8 mouse cellular contexts compared by ENCODE assay signal in genomic region chr11:79019839-79020534, GRCm38 (mm10). TPM values are rescaled to one million over a fixed set of nuclear protein-coding genes. Genes with fewer than 3 reads are reported as not detected.
DNase-seq lines count a peak whose midpoint lies in the region; ATAC-seq and TF ChIP-seq lines count a peak whose summit lies in the region.

No protein-coding gene starts in this region.

- DNase-seq in hindbrain, postnatal 0 days (ENCODE audit: low spot score) = no peak
- peak; percentile 49 for DNase-seq in A20 (ENCODE audit: low read depth, low spot score)
- DNase-seq in Muller cell, postnatal 12 days (ENCODE audit: inconsistent ontology term) = peak; percentile 41
- DNase-seq in heart, adult 8-10 months (ENCODE audit: low spot score) = peak; percentile 50

- H3K4me3 ChIP-seq in hindbrain, postnatal 0 days (ENCODE audit: low read length) = no peak overlapping the region
- no peak overlapping the region for H3K4me3 ChIP-seq in hindbrain, embryonic 12.5 days
- H3K4me3 ChIP-seq in lung, embryonic 16.5 days (ENCODE audit: low read length) = no peak overlapping the region
- no peak overlapping the region for H3K4me3 ChIP-seq in hindbrain, embryonic 16.5 days (ENCODE audit: low read length)

- peak; percentile 63 for TF ChIP-seq CTCF in hindbrain, postnatal 0 days (IDR thresholded peaks at IDR 0.05; ENCODE audit: low read depth)

- no peak overlapping the region for H3K9ac ChIP-seq in hindbrain, postnatal 0 days (replicated peaks; ENCODE audit: low read length)
- no peak overlapping the region for H3K9ac ChIP-seq in hindbrain, embryonic 12.5 days
- no peak overlapping the region for H3K9ac ChIP-seq in lung, embryonic 16.5 days (ENCODE audit: low read length)
- H3K9ac ChIP-seq in hindbrain, embryonic 16.5 days (ENCODE audit: low read depth, low read length) = no peak overlapping the region

- no peaks in the 10 kb centered on the region for H3K27me3 ChIP-seq in hindbrain, postnatal 0 days (ENCODE audit: insufficient read depth, low read length)
- no peaks in the 10 kb centered on the region for H3K27me3 ChIP-seq in hindbrain, embryonic 12.5 days
- no peaks in the 10 kb centered on the region for H3K27me3 ChIP-seq in lung, embryonic 16.5 days (ENCODE audit: control insufficient read depth, insufficient read depth, low read depth, low read length)
- H3K27me3 ChIP-seq in hindbrain, embryonic 16.5 days (replicated peaks; ENCODE audit: control insufficient read depth, insufficient read depth, low read length) = no peaks in the 10 kb centered on the region

- 81% methylated on average over 17 of the region's 17 CpGs for WGBS in hindbrain, postnatal 0 days
- 87% methylated on average over 17 of the region's 17 CpGs for WGBS in hindbrain, embryonic 12.5 days
- 65% methylated on average over 17 of the region's 17 CpGs for WGBS in lung, embryonic 16.5 days
- 86% methylated on average over 17 of the region's 17 CpGs for WGBS in hindbrain, embryonic 16.5 days

- H3K4me1 ChIP-seq in hindbrain, postnatal 0 days (ENCODE audit: insufficient read depth, low read length) = no peaks in the 10 kb centered on the region
- H3K4me1 ChIP-seq in hindbrain, embryonic 12.5 days = peaks cover 10% of the 10 kb centered on the region
- H3K4me1 ChIP-seq in lung, embryonic 16.5 days (replicated peaks; ENCODE audit: control insufficient read depth, insufficient read depth, low read length) = peaks cover 9% of the 10 kb centered on the region
- H3K4me1 ChIP-seq in hindbrain, embryonic 16.5 days (ENCODE audit: control insufficient read depth, insufficient read depth, low read depth, low read length) = no peaks in the 10 kb centered on the region

- H3K36me3 ChIP-seq in hindbrain, postnatal 0 days (ENCODE audit: insufficient read depth, low read length) = peaks cover 17% of the 10 kb centered on the region
- peaks cover 16% of the 10 kb centered on the region; the same call in 1 of the 2 replicates for H3K36me3 ChIP-seq in hindbrain, embryonic 12.5 days
- peaks cover 10% of the 10 kb centered on the region for H3K36me3 ChIP-seq in lung, embryonic 16.5 days (ENCODE audit: control insufficient read depth, insufficient read depth, low read length)
- H3K36me3 ChIP-seq in hindbrain, embryonic 16.5 days (ENCODE audit: control insufficient read depth, insufficient read depth, low read length) = peaks cover 4% of the 10 kb centered on the region; the same call in 1 of the 2 replicates

- ATAC-seq in hindbrain, postnatal 0 days = no peak
- ATAC-seq in hindbrain, embryonic 12.5 days (ENCODE audit: low FRiP score) = no peak
- ATAC-seq in lung, embryonic 16.5 days (ENCODE audit: low read depth) = no peak; the same call in 1 of the 2 replicates
- ATAC-seq in hindbrain, embryonic 16.5 days = no peak
- ATAC-seq in monocyte, adult 5-6 weeks (replicated peaks; ENCODE audit: insufficient number of reproducible peaks, low FRiP score, low TSS enrichment, poor library complexity, severe bottlenecking) = no peak

- H3K27ac ChIP-seq in hindbrain, postnatal 0 days = no peak overlapping the region
- no peak overlapping the region for H3K27ac ChIP-seq in hindbrain, embryonic 12.5 days
- peak overlapping the region; percentile 12; the same call in 1 of the 2 replicates for H3K27ac ChIP-seq in lung, embryonic 16.5 days (ENCODE audit: low read length)
- H3K27ac ChIP-seq in hindbrain, embryonic 16.5 days (ENCODE audit: low read depth, low read length) = no peak overlapping the region

- no peaks in the 10 kb centered on the region for H3K9me3 ChIP-seq in hindbrain, postnatal 0 days (ENCODE audit: low read length)
- H3K9me3 ChIP-seq in hindbrain, embryonic 12.5 days (replicated peaks) = no peaks in the 10 kb centered on the region
- no peaks in the 10 kb centered on the region for H3K9me3 ChIP-seq in lung, embryonic 16.5 days (ENCODE audit: control insufficient read depth, low read length)
- no peaks in the 10 kb centered on the region for H3K9me3 ChIP-seq in hindbrain, embryonic 16.5 days (ENCODE audit: control insufficient read depth, low read length)

- no peak overlapping the region for H3K4me2 ChIP-seq in hindbrain, postnatal 0 days (ENCODE audit: low read depth, low read length)
- no peak overlapping the region for H3K4me2 ChIP-seq in hindbrain, embryonic 12.5 days (replicated peaks)
- H3K4me2 ChIP-seq in lung, embryonic 16.5 days (ENCODE audit: low read depth, low read length) = no peak overlapping the region
- H3K4me2 ChIP-seq in hindbrain, embryonic 16.5 days (ENCODE audit: low read length) = no peak overlapping the region

RNA-seq across cellular contexts. Expression of gene Lgals9, which starts 35.2 kb away (rescaled TPM):
- total RNA-seq in hindbrain, postnatal 0 days (2014; rRNA removed) = 19.0 and 21.8 TPM in 2 replicates
- polyA plus RNA-seq in hindbrain, postnatal 0 days (2015; fragmentation: Nextera tagmentation; extraction: Ambion mirVana) = 23.3 and 24.0 TPM in 2 replicates
- 8.7 and 10.6 TPM in 2 replicates for polyA plus RNA-seq in hindbrain, embryonic 12.5 days (2016; fragmentation: Nextera tagmentation; extraction: Ambion mirVana)
- 10 to 100 TPM; 15.9 to 19.3 (median 17.1) TPM for total RNA-seq in heart, adult 8-10 months (2022)
- polyA plus RNA-seq in lung, embryonic 16.5 days (2015; fragmentation: Nextera tagmentation; extraction: Ambion mirVana) = 50.8 and 60.8 TPM in 2 replicates
- 14.7 and 18.3 TPM in 2 replicates for polyA plus RNA-seq in hindbrain, embryonic 16.5 days (2015; fragmentation: Nextera tagmentation; extraction: Ambion mirVana)
- 23.7 to 36.3 TPM (median 30.3 TPM) in 3 replicates for total RNA-seq in monocyte, adult 5-6 weeks (2017)
